Mouse (Mus musculus): Measurements from ENCODE around the gene Rnf41. TPM values are rescaled to one million over a fixed set of nuclear protein-coding genes. Genes with fewer than 3 reads are reported as not detected.
A peak's percentile ranks its signal among the peaks of the same experiment; 100 is the strongest.

Gene Rnf41
- polyA plus RNA-seq (2016; fragmentation: Nextera tagmentation; extraction: Ambion mirVana) = 31.0 and 34.3 TPM in 2 replicates

DNA sequence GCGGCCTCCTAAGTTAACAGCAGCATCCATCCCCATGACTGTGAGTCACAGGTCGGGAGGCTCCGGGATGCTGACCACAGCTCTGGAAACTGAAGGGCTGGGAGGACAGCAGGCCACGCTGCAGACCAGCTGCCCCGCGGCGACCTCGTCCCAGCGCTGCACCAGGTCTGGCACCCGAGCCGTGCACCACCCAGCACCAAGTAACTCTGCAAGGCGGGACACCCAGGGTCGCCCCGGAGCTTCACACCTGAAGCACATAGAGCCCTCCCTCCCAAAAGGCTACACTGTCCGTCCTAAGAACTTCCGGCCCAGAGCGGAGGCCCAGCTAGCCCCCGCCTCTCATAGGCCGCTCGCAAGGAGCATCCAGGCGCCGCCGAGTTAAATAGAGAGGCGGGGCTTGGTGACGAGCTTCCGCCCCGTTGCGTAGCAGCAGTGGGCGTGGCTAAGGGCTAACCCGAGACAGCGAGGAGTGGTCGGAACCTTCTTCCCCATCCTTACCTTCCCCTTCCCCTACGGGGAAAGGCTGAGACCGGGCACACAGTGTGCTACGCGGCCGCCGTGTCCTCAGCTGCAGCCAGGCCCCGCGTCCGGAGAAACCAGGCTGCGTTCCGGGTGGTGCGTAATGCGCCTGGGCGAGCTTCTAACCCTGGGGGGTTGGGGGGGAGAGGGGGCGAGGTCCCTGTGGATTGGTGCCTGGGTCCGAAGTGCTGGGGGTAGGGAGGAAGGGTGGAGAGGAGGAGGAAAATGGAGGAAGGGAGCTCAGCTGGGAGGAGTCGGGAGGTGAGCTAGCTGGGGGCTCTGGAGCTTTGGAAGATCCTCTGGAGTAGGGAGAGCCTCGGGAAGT is at the start of gene Rnf41, which contains the start of gene Nabp2:
Gene Rnf41 (plus strand): TSS at position 447 of the 844 bp plus-strand sequence.
Gene Nabp2 (minus strand): TSS at position 282 of the 844 bp plus-strand sequence.
- H3K36me3 ChIP-seq = peaks cover 35% of the 10 kb centered on the region
- under 1% methylated on average over 50 of the region's 50 CpGs for WGBS
- peak within 1 kb of the TSS; percentile 92 for H3K27ac ChIP-seq
- H3K9me3 ChIP-seq = no peaks in the 10 kb centered on the region
- H3K4me3 ChIP-seq = peak within 1 kb of the TSS; percentile 98
- H3K27me3 ChIP-seq (ENCODE audit: insufficient read depth, poor library complexity, severe bottlenecking) = no peaks in the 10 kb centered on the region
- DNase-seq (ENCODE audit: low spot score) = peak; percentile 99
- peaks cover 46% of the 10 kb centered on the region for H3K4me1 ChIP-seq

DNA sequence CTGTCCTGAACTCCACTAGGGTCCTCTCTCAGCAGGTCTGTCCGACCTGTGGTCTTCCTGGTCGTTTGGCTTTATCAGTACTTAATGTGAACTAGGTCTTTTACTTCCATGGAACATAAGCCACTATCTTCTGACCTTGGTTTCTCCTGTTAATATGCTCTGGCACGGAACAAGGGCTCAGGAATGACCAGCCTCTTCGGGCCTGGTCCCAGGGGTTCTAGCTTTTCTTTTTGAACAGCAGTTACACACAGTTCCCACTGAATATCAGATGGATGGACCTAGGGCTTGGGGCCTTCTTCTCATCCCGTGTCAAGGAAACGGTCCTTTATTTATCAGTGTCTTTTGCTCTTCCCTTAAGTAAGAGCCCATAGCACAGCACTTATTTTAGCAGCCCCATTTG is 49.6 kb upstream of the Rnf41 start:
- H3K27ac ChIP-seq = no peak overlapping the region
- WGBS = 84% methylated on average over 6 of the region's 6 CpGs
- H3K4me3 ChIP-seq = no peak overlapping the region
- peaks cover 80% of the 10 kb centered on the region for H3K36me3 ChIP-seq
- H3K4me1 ChIP-seq = no peaks in the 10 kb centered on the region
- H3K27me3 ChIP-seq (ENCODE audit: insufficient read depth, poor library complexity, severe bottlenecking) = no peaks in the 10 kb centered on the region
- no peak for DNase-seq (ENCODE audit: low spot score)
- H3K9me3 ChIP-seq = no peaks in the 10 kb centered on the region

DNA sequence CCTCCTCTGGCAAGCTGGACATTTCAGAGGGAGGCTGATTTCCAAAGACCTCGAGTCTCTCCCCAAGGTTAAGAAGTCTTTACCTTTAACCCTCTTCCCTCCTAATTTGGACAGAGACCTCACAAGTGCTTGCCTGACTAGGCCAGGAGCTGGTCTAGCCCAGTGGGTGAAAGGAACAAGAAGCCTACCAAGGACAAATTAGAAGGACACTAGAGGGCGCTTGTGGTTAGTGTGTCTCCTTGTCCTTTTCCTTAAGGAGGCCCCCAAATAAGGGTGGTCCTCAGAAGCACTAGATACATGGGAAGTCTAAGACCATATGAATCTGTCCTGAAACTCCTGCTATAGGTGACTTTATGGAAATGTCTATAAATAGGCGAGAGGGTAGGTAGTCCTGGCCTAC is 48.9 kb upstream of the Rnf41 start:
- no peak for DNase-seq (ENCODE audit: low spot score)
- Histone ChIP-seq H3K27ac (no peak overlapping the region), H3K36me3 (peaks cover 73% of the 10 kb centered on the region), H3K27me3 (ENCODE audit: insufficient read depth, poor library complexity, severe bottlenecking) (no peaks in the 10 kb centered on the region), H3K4me3 (no peak overlapping the region), H3K4me1 (peaks cover 2% of the 10 kb centered on the region; the same call in 1 of the 2 replicates), H3K9me3 (no peaks in the 10 kb centered on the region)
- WGBS = 53% methylated on average over 3 of the region's 3 CpGs

DNA sequence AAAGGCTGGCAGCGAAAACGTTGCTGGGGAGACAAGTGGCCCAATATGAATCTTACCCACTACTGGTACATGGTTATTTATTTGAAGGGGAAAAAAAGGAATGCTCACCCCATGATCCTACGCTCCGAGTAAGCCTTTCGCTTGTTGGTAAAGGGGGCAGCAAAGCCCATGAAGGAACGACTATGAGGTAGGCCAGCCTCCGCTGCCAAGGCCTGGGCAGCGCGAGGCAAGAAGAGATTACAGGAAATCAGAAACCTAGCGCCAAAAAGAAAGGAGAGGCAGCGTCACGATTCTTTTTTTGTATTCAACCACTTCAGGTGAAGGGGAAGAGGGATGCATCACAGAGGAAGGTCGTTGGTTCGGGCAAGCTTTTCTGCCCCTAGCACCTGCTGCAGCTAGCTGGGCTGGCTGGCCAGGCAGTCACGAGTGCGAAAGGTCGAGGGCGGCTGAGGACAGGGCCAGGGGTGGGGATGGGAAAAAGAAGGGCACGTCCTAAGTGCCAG is 43.5 kb upstream of the Rnf41 start:
- peak overlapping the region; percentile 80 for H3K4me3 ChIP-seq
- H3K9me3 ChIP-seq = no peaks in the 10 kb centered on the region
- H3K27me3 ChIP-seq (ENCODE audit: insufficient read depth, poor library complexity, severe bottlenecking) = no peaks in the 10 kb centered on the region
- H3K27ac ChIP-seq = peak overlapping the region; percentile 86
- WGBS = 17% methylated on average over 19 of the region's 19 CpGs
- no peak for DNase-seq (ENCODE audit: low spot score)
- peaks cover 19% of the 10 kb centered on the region for H3K36me3 ChIP-seq
- H3K4me1 ChIP-seq = peaks cover 23% of the 10 kb centered on the region

DNA sequence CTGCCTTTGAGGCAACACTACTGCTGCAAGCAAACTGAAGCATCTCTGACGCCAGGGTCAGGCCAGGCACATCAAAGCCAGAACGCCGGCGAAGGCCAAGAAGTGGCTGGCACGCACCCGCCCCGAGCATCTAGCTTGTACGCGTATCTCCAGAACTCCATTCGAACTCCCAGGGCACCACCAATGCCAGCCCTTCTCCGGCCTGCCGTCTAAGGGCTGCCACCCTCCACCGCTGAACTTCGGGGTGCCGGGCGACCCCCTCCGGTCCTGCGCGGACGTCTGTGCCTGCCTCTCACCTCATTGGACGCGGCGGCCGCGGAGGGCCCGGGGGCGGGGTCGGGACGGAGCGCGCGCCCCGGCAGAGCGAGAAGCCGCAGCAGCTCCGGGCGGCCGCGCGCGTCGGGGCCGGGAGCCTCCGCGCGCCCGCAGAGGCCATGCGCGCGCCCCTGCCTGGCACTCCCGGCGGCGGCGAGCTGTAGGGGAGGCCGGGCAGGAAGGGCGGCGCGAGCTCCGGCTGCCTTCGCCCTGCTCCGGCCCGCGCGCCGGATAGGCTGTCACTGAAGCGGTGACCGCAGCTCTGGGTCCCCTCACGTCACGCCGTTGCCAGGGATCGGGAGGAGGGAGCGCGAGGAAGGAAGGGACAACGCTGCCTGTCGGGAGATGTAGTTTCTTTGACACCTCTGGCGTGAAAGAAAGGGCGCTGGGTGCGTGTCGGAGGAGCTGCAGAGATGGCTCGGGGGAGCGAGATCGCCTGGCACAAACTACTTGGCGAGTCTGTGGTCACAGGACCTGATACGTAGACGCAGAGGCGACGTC is 42.8 kb upstream of the Rnf41 start, which contains the start of gene Coq10a:
Gene Coq10a (minus strand): TSS at position 596 of the 816 bp plus-strand sequence.
- WGBS = under 1% methylated on average over 87 of the region's 87 CpGs
- Histone ChIP-seq H3K27ac (peak within 1 kb of the TSS; percentile 86), H3K36me3 (peaks cover 13% of the 10 kb centered on the region), H3K9me3 (no peaks in the 10 kb centered on the region), H3K27me3 (ENCODE audit: insufficient read depth, poor library complexity, severe bottlenecking) (no peaks in the 10 kb centered on the region), H3K4me1 (peaks cover 29% of the 10 kb centered on the region), H3K4me3 (peak within 1 kb of the TSS; percentile 80)
- peak; percentile 96 for DNase-seq (ENCODE audit: low spot score)

DNA sequence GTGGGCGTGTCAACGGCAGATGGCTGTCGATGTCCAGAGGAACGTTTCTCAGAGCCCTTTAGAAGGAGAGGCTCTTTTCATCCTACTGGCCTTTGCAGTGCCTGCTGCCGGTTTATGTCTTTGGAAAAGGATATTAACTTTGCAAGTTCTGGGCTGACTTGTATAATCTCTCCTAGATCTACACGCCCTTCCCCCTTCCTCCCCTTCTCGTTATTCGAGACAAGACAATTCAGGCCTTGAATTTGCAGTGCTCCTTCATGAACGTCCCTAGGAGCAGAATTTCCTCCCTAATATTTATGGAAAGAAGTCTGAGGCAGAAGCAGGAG is 42.3 kb upstream of the Rnf41 start:
- Histone ChIP-seq H3K36me3 (peaks cover 11% of the 10 kb centered on the region), H3K27ac (peak overlapping the region; percentile 86), H3K4me3 (peak overlapping the region; percentile 80), H3K4me1 (peaks cover 29% of the 10 kb centered on the region), H3K27me3 (ENCODE audit: insufficient read depth, poor library complexity, severe bottlenecking) (no peaks in the 10 kb centered on the region), H3K9me3 (no peaks in the 10 kb centered on the region)
- DNase-seq (ENCODE audit: low spot score) = no peak
- 6% methylated on average over 9 of the region's 9 CpGs for WGBS

DNA sequence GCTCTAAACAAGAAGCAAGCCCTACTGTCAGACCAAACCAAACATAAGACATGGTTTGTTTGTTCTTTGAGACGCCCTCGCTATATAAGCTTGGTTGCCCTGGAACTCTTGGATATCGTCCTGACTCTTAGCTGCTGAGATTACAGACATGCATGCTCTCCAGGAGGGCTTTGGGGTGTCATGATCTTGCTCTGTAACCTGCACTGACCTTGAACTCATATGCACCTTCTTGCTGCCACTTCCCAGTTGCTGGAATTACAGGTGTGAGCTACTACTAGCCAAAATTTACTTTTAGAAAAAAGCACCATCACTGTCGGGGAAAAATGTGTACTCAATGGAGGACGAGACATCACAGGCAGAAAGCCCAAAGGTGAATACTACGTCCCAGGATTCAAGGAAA is 41.9 kb upstream of the Rnf41 start:
- no peak for DNase-seq (ENCODE audit: low spot score)
- Histone ChIP-seq H3K9me3 (no peaks in the 10 kb centered on the region), H3K27ac (peak overlapping the region; percentile 86), H3K27me3 (ENCODE audit: insufficient read depth, poor library complexity, severe bottlenecking) (no peaks in the 10 kb centered on the region), H3K36me3 (peaks cover 9% of the 10 kb centered on the region), H3K4me3 (peak overlapping the region; percentile 80), H3K4me1 (peaks cover 29% of the 10 kb centered on the region)
- 76% methylated on average over 6 of the region's 6 CpGs for WGBS

DNA sequence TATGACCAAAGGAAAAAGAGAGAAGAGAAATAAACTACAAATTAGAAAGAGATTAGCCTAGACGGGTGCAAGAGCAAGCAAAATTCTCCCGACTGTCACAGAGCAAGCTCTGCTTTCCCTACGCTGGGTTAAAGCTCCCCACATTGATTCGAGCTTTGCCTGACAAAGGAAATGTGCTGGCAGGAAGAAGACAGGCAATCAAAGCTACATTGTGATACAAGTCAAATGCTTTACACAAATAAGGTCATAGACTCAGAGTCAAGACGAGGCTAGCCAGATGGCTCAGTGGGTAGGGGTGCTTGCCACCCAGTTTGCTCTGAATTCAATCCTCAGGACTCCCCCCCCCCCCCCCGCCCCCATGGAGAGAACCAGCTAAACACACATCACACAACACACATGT is 41.4 kb upstream of the Rnf41 start:
- H3K4me1 ChIP-seq = peaks cover 29% of the 10 kb centered on the region
- no peak overlapping the region for H3K4me3 ChIP-seq
- DNase-seq (ENCODE audit: low spot score) = no peak
- no peaks in the 10 kb centered on the region for H3K27me3 ChIP-seq (ENCODE audit: insufficient read depth, poor library complexity, severe bottlenecking)
- no peaks in the 10 kb centered on the region for H3K9me3 ChIP-seq
- H3K27ac ChIP-seq = no peak overlapping the region
- 61% methylated on average over 5 of the region's 6 CpGs for WGBS
- peaks cover 6% of the 10 kb centered on the region for H3K36me3 ChIP-seq

DNA sequence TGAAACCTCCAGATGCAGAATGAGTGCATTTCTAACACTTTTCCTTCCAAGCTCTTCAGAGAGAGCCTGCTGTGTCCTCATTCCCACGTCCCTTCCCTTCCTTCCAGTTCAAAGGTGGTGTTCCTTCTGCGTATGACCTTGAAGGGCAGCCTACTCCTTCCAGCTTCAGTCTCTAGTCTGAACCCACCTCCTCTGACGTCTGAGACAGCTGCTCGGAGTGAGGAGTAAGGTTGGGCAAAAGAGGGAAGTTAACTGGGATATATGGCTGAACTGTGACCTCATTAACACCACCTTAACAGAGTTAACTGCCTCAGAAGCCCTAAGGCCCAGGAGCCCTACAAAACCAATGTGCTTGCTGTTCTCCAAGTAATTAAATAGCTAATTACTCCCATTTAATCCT is 40.9 kb upstream of the Rnf41 start:
- Histone ChIP-seq H3K9me3 (no peaks in the 10 kb centered on the region), H3K27ac (no peak overlapping the region), H3K4me1 (peaks cover 29% of the 10 kb centered on the region), H3K27me3 (ENCODE audit: insufficient read depth, poor library complexity, severe bottlenecking) (no peaks in the 10 kb centered on the region), H3K4me3 (no peak overlapping the region), H3K36me3 (peaks cover under 1% of the 10 kb centered on the region; the same call in 1 of the 2 replicates)
- WGBS = 54% methylated on average over 4 of the region's 4 CpGs
- no peak for DNase-seq (ENCODE audit: low spot score)

DNA sequence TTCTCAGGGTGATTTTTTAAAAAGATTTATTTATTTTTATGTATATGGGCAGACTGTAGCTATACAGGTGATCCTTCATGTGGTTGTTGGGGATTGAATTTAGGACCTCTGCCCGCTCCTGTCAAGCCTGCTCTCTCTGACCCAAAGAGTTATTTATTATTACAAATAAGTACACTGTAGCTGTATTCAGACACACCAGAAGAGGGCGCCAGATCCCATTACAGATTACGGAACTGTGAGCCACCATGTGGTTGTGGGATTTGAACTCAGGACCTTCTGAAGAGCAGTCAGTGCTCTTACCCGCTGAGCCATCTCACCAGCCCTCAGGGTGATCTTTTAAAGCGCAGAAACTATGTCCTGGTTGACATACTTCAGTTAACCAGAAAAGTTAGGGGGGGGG is 39.3 kb upstream of the Rnf41 start:
- WGBS = 80% methylated on average over 5 of the region's 5 CpGs

DNA sequence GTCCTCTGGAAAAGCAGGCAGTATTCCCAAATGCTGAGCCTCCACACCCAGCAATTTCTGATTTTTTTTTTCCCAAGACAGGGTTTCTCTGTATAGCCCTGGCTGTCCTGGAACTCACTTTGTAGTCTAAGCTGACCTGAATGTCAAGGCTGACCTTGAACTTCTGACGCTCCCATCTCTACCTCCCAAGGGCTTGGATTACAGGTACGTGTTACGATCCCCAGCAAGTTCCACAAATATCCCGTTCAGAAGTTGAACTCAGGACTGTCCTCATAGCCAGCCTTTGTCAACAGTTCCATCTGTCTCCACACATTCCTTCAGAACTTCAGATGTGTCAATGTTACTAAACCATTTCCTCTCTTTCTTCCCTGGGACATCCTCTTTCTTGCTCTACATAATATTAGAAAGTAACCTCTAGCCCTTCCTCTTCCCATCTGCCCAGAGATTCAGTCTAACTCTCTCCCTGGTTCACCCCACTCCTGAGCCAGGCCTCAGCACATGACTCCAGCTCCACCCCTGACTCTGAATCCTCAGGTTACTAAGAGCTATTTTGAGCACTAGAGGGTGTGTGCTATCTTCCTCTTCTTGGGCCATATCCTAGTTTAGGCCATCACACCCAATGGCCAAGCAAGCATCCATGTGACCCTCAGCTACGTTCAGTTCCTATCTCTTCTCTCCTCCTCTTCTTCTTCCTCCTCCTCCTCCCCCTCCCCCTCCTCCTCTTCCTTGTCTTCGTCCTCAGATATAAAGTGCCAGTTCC is 38.3 kb upstream of the Rnf41 start:
- H3K36me3 ChIP-seq = no peaks in the 10 kb centered on the region

More for the DNA sequence above, 39.3 kb upstream of the Rnf41 start:
- Histone ChIP-seq H3K4me3 (no peak overlapping the region), H3K36me3 (no peaks in the 10 kb centered on the region), H3K27ac (no peak overlapping the region), H3K4me1 (peaks cover 40% of the 10 kb centered on the region), H3K27me3 (ENCODE audit: insufficient read depth, poor library complexity, severe bottlenecking) (no peaks in the 10 kb centered on the region), H3K9me3 (no peaks in the 10 kb centered on the region)
- DNase-seq (ENCODE audit: low spot score) = no peak

DNA sequence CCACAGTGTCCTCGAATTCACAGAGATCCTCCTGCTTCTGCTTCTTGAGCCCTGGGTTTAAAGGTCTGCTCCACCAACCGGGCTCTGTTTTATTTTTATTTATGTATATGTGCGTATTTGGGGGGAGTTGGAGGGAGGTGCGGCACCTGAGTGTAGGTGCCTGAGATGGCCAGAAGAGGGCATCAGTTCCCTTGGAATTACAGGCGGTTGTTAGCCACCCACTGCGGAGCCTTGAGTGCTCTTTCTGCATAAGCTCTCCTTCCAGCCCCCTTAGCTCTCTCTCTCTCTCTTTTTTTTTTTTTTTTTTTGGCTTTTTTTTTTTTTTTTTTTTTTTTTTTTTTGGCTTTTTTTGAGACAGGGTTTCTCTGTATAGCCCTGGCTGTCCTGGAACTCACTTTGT is 37.1 kb upstream of the Rnf41 start:
- no peak overlapping the region for H3K4me3 ChIP-seq
- 79% methylated on average over 6 of the region's 6 CpGs for WGBS
- peaks cover 12% of the 10 kb centered on the region for H3K36me3 ChIP-seq
- DNase-seq (ENCODE audit: low spot score) = no peak
- no peaks in the 10 kb centered on the region for H3K9me3 ChIP-seq
- peaks cover 43% of the 10 kb centered on the region for H3K4me1 ChIP-seq
- no peaks in the 10 kb centered on the region for H3K27me3 ChIP-seq (ENCODE audit: insufficient read depth, poor library complexity, severe bottlenecking)
- no peak overlapping the region for H3K27ac ChIP-seq

More for the DNA sequence above, 38.3 kb upstream of the Rnf41 start:
- WGBS = 54% methylated on average over 6 of the region's 6 CpGs
- H3K4me1 ChIP-seq = peaks cover 39% of the 10 kb centered on the region
- no peaks in the 10 kb centered on the region for H3K9me3 ChIP-seq
- peak overlapping the region; percentile 29; the same call in 1 of the 2 replicates for H3K27ac ChIP-seq
- H3K4me3 ChIP-seq = 0 out of 2 replicates have a peak overlapping the region, but pooled peaks have one; percentile 5
- DNase-seq (ENCODE audit: low spot score) = no peak
- H3K27me3 ChIP-seq (ENCODE audit: insufficient read depth, poor library complexity, severe bottlenecking) = no peaks in the 10 kb centered on the region

All from heart, embryonic 10.5 days (tissue).